Mouse (Mus musculus) liver, embryonic 12.5 days (tissue): ENCODE measurements around the gene Pkmyt1. TPM values are rescaled to one million over a fixed set of nuclear protein-coding genes. Genes with fewer than 3 reads are reported as not detected.
"Not testable (repeated sequence)": the region's sequence is repeated elsewhere in the genome, so short reads cannot be mapped to it uniquely, and the experiment has no call there.

Source experiments
- ATAC-seq: fragments of 200-750 bp; cut with Nextera tagmentation; 2 replicates; pipeline ENCODE4 v1.8.0; 2017; ENCODE audit warnings: moderate number of reproducible peaks, mild to moderate bottlenecking, moderate library complexity
- H3K27ac ChIP-seq: fragments of 300-500 bp; sonication (generic); 2 replicates; pipeline ENCODE4 v1.5.1; 2016; ENCODE audit warnings: mild to moderate bottlenecking
- H3K27me3 ChIP-seq: fragments of 300-500 bp; sonication (generic); replicated peaks from 2 replicates; pipeline ENCODE4 v1.6.1; 2016; ENCODE audit warnings: mild to moderate bottlenecking, moderate library complexity
- H3K36me3 ChIP-seq: fragments of 300-500 bp; sonication (generic); 2 replicates; pipeline ENCODE4 v1.6.1; 2016; ENCODE audit warnings: mild to moderate bottlenecking, moderate library complexity
- H3K4me1 ChIP-seq: fragments of 300-500 bp; sonication (generic); 2 replicates; pipeline ENCODE4 v1.6.1; 2016
- H3K4me2 ChIP-seq: fragments of 300-500 bp; sonication (generic); 2 replicates; pipeline ENCODE4 v1.6.1; 2016; ENCODE audit warnings: mild to moderate bottlenecking, moderate library complexity
- H3K4me3 ChIP-seq: fragments of 300-500 bp; sonication (generic); 2 replicates; pipeline ENCODE4 v1.5.1; 2016; ENCODE audit warnings: mild to moderate bottlenecking, moderate library complexity
- H3K9ac ChIP-seq: fragments of 300-500 bp; sonication (generic); 2 replicates; pipeline ENCODE4 v1.6.1; 2016; ENCODE audit warnings: mild to moderate bottlenecking, moderate library complexity
- H3K9me3 ChIP-seq: fragments of 300-500 bp; sonication (generic); replicated peaks from 2 replicates; pipeline ENCODE4 v1.6.1; 2016; ENCODE audit warnings: mild to moderate bottlenecking, moderate library complexity
- WGBS: fragments of 180-500 bp; shearing (Covaris S2); methylation state at CpG from one replicate; pipeline ENCODE4 v1.1.7; 2016; ENCODE audit not compliant: insufficient replicate concordance; 5-methylcytosine and 5-hydroxymethylcytosine counted together
- polyA plus RNA-seq: library from polyadenylated mRNA; unstranded; fragments of >200 nt; fragmentation: Nextera tagmentation; extraction: Ambion mirVana; gene quantifications from 2 replicates; pipeline ENCODE4 v1.2.1, GENCODE M21; 2016

Pkmyt1 gene
- polyA plus RNA-seq, 1 experiment from 2014 or later: 42.1 TPM

DNA sequence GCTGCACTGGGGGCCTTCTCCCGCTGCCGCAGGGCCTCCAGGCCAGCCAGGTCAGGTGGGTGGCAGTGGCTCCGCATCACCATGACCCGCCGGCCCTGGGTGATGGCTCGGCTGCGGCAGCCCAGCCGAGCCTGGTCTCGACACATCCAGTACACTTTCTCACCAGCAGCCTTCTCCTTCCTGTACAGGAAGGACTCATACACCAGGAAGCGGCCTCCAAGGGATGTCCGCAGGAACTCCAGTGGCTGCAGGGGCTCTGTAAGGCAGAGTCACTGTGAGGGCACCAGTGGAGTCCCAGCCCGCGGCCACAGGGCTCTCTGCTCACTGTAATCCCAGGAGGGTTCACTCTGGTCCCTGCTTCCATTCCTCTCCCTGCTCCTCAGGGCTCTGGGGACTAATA lies 29.6 kb downstream of the Pkmyt1 start:
- Histone ChIP-seq H3K9me3 (no peaks in the 10 kb centered on the region), H3K27ac (no peak overlapping the region), H3K4me1 (no peaks in the 10 kb centered on the region), H3K4me2 (no peak overlapping the region), H3K36me3 (peaks cover 67% of the 10 kb centered on the region), H3K9ac (no peak overlapping the region), H3K4me3 (no peak overlapping the region), H3K27me3 (no peaks in the 10 kb centered on the region)
- no peak; the same call in 1 of the 2 replicates for ATAC-seq
- WGBS: 63% methylated on average over 13 of the region's 13 CpGs

DNA sequence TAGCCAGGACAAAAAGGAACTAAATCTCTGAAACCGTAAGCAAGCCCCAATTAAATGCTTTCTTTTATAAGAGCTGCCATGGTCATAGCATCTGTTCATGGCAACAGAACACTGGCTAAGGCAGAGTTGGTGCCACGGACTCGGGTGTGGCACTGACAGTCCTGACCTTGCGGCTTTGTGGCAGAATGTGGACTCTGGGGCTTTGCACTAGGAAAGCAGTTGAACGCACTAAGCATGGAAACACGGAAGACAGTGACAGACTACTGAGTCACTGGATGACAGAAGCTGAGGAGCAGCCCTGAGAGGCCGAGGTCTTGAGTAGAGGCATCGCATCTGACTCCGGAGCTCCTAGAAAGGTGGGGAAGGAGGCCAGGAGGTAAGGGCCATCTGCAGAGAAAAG lies 31.4 kb downstream of the Pkmyt1 start:
- Histone ChIP-seq H3K27me3 (no peaks in the 10 kb centered on the region), H3K4me2 (no peak overlapping the region), H3K4me3 (no peak overlapping the region), H3K9ac (no peak overlapping the region), H3K36me3 (peaks cover 67% of the 10 kb centered on the region), H3K4me1 (no peaks in the 10 kb centered on the region), H3K9me3 (no peaks in the 10 kb centered on the region), H3K27ac (no peak overlapping the region)
- no peak for ATAC-seq
- WGBS: 79% methylated on average over 9 of the region's 9 CpGs

DNA sequence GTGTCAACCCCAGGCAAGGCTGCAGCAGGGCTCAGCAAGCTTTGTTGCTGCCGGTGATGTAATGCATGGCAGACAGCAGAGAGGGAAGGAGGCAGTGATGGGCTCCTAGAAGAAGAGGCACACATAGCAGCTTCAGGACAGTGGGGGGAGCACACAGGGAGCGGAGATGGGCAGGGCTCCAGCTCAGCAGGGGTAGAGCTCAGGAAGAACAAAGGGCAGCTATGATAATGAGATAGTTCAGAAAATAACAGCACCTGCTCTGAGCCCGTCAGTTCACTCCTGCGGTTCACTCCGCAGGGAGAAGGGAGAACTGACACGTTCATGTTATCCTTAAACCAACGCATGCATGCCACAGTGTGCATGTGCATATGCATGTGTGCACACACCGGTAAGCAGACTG lies 32.7 kb downstream of the Pkmyt1 start:
- Histone ChIP-seq H3K27me3 (no peaks in the 10 kb centered on the region), H3K9ac (no peak overlapping the region), H3K4me1 (peaks cover 7% of the 10 kb centered on the region), H3K9me3 (no peaks in the 10 kb centered on the region), H3K4me2 (no peak overlapping the region), H3K36me3 (peaks cover 57% of the 10 kb centered on the region), H3K27ac (no peak overlapping the region), H3K4me3 (no peak overlapping the region)
- ATAC-seq: no peak
- 78% methylated on average over 8 of the region's 8 CpGs for WGBS

DNA sequence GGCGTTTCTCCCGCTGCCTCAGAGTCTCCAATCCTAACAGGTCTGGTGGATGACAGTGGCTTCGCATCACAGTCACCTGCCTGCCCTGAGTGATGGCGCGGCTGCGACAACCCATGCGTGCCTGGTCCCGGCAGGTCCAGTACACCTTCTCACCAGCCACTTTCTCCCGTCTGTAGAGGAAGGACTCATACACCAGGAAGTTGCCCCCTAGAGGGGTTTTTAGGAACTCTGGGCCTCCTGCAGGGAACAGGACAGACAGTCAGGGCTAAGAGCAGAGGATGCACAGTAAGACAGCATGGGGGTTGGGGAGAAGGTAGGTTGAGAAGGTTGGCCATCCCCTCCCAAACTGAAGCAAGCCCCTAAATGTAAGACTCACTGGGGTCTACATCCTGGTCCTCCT lies 34.1 kb downstream of the Pkmyt1 start:
- Histone ChIP-seq H3K27me3 (no peaks in the 10 kb centered on the region), H3K9ac (no peak overlapping the region), H3K4me2 (no peak overlapping the region), H3K36me3 (peaks cover 57% of the 10 kb centered on the region), H3K4me3 (no peak overlapping the region), H3K9me3 (no peaks in the 10 kb centered on the region), H3K4me1 (peaks cover 7% of the 10 kb centered on the region), H3K27ac (no peak overlapping the region)
- 85% methylated on average over 9 of the region's 9 CpGs for WGBS
- ATAC-seq: no peak

DNA sequence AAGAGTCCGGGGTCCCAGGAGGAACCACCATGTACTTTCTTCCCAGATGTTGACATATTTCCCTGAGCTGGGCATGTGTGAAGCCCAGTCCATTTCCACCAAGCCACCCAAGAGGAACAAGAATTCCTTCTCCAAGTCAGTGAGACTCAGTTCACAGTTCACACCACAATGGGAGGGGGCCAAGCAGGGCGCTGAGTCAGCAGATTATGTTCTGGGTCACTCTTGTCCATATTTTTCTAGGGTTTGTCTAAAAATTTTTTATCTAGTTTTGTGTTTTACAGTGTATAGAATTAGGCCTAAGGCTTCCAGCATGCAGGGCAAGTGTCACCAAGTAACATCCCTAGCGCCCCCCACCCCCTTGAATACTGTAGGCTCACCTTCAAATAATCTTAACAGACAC lies 35.0 kb downstream of the Pkmyt1 start:
- Histone ChIP-seq H3K4me3 (no peak overlapping the region), H3K9ac (no peak overlapping the region), H3K27me3 (no peaks in the 10 kb centered on the region), H3K9me3 (no peaks in the 10 kb centered on the region), H3K36me3 (peaks cover 50% of the 10 kb centered on the region), H3K27ac (no peak overlapping the region), H3K4me1 (peaks cover 7% of the 10 kb centered on the region), H3K4me2 (no peak overlapping the region)
- WGBS: 81% methylated on average over 3 of the region's 3 CpGs
- ATAC-seq: no peak

DNA sequence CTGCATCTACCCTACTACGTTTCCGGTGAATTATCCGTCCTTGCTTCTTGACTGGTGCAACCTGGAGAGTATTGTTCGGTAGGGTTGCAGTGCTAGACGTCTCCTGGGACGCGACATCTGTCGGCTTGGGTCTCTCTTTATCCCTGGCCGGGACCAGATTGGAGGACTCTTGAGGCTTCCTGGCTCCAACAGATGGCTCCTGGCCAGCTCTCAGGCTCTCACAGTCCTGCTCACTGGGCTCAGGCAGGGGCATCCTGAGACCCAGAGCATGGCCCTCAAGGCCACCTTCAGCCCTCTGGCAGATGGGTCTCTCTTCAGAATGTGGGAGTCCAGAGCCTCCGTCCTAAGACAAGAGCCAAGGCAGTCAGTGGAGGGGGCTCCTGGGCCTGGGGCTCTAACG lies 36.8 kb downstream of the Pkmyt1 start:
- WGBS: 82% methylated on average over 11 of the region's 11 CpGs
- Histone ChIP-seq H3K27ac (no peak overlapping the region), H3K9ac (no peak overlapping the region), H3K36me3 (peaks cover 33% of the 10 kb centered on the region), H3K4me2 (no peak overlapping the region), H3K27me3 (no peaks in the 10 kb centered on the region), H3K9me3 (no peaks in the 10 kb centered on the region), H3K4me3 (no peak overlapping the region), H3K4me1 (peaks cover 7% of the 10 kb centered on the region)
- no peak for ATAC-seq

DNA sequence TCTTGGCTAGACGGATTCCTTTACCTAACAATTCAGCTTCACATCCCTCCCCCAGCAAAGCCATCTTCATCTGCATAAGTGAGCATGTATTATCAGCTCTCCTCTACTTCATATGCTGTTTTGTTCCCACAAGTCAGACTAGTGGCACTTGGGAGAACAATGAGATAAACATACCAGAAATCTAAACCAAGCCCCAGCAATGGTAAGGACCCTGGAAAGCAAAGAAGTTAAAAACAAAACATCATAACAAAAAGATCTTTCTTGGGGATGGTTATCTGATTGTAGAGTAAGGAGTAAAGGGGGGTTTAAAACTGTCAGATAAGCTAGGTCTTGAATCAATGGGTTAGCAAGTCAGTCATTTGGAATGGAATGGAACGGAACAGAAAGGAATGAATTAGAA lies 44.4 kb downstream of the Pkmyt1 start:
- no peaks in the 10 kb centered on the region for H3K9me3 ChIP-seq
- WGBS: 13% methylated on average over 2 of the region's 2 CpGs

DNA sequence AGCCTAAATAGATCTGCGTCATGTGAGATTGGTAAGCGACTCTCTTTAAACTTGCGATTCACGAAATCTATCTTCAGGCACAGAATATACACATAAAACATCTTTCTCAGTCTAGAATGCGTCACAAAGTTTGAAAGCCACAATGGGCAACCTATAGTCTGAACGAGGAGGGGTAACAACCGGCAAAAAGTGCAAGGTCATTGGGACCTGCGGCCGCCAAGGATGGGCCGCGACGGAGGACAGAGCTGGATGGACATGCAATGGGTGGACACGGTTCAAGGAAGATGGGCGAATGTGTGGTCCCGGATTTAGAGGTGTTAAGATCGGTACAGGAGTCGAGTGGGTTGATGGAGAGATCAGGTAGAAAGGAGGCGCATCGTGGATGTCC lies 44.8 kb downstream of the Pkmyt1 start:
- peak; percentile 23 for ATAC-seq
- peak overlapping the region; percentile 89 for H3K4me2 ChIP-seq
- H3K27me3 ChIP-seq: no peaks in the 10 kb centered on the region
- H3K4me3 ChIP-seq: peak overlapping the region; percentile 84
- peaks cover 21% of the 10 kb centered on the region for H3K4me1 ChIP-seq
- no peaks in the 10 kb centered on the region for H3K9me3 ChIP-seq
- H3K9ac ChIP-seq: peak overlapping the region; percentile 92
- H3K36me3 ChIP-seq: no peaks in the 10 kb centered on the region; the same call in 1 of the 2 replicates
- 2% methylated on average over 19 of the region's 19 CpGs for WGBS
- peak overlapping the region; percentile 81 for H3K27ac ChIP-seq

More for the DNA sequence above, 44.4 kb downstream of the Pkmyt1 start:
- peak overlapping the region; percentile 89 for H3K4me2 ChIP-seq
- no peak for ATAC-seq
- peaks cover 21% of the 10 kb centered on the region for H3K4me1 ChIP-seq
- H3K36me3 ChIP-seq: no peaks in the 10 kb centered on the region; the same call in 1 of the 2 replicates
- peak overlapping the region; percentile 92 for H3K9ac ChIP-seq
- no peaks in the 10 kb centered on the region for H3K27me3 ChIP-seq
- H3K4me3 ChIP-seq: peak overlapping the region; percentile 84
- no peak overlapping the region for H3K27ac ChIP-seq

DNA sequence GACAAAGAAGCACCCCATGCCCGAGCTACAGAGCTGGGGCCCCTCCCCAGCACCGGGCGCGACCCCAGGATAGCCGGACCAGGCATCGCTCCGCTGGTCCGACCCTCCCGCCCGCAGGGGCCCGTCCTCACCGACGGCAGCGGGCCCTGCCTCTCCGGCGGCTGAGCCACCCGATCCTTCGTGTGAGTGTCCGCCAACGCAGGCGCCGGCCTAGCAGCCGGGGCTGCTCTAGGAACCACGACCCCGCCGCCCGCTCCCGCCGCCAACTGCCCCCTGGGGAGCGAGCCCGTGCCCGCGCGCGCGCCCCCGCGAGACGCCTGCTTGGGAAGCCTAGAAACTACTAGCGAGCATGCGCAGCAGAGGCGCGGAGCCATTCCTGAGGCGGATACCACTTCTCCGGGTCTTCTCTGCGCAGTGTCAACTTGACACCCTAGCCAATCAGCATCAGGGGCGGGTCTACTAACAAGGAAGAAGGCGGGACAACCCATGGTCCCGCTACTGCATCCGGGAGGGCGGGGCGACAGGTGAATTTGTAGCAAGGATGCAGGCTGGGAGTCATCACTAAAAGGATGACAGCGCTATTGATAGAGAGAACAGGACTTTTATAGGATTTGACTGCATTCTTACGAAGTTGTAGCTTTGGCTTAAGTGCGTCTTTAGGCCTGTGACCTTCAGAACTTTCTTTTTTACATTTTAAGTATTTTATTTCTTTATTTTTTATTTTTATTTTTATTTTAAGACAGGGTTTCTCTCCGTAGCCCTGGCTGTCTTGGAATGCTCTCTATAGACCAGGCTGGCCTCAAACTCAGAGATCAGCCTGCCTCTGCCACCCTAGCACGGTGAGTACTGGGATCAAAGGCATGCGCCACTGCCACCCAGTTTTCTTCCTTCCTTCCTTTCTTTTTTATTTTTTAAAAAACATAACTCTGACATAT lies 45.4 kb downstream of the Pkmyt1 start, which contains the start of gene Flywch1:
Flywch1 (minus strand) TSS at position 319 of the 935 bp plus-strand sequence.
- Histone ChIP-seq H3K27me3 (no peaks in the 10 kb centered on the region), H3K9ac (peak within 1 kb of the TSS; percentile 92), H3K36me3 (no peaks in the 10 kb centered on the region; the same call in 1 of the 2 replicates), H3K4me2 (peak within 1 kb of the TSS; percentile 89), H3K4me3 (peak within 1 kb of the TSS; percentile 84), H3K27ac (peak within 1 kb of the TSS; percentile 81), H3K4me1 (peaks cover 21% of the 10 kb centered on the region), H3K9me3 (no peaks in the 10 kb centered on the region)
- peak; percentile 97 for ATAC-seq
- WGBS: 3% methylated on average over 58 of the region's 58 CpGs

DNA sequence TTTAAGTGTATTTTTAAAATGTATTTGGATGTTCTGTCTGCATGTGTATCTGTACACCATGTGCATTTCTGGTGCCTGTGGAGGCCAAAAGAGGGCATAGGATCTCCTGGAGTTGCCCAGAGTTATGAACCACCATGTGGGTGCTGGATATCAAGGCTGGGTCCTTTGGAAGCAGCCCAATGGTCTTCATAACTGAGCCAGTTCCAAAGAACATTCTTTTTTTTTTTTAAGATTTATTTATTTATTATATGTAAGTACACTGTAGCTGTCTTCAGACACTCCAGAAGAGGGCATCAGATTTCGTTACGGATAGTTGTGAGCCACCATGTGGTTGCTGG lies 46.1 kb downstream of the Pkmyt1 start:
- Histone ChIP-seq H3K4me1 (peaks cover 21% of the 10 kb centered on the region), H3K4me2 (peak overlapping the region; percentile 89; the same call in 1 of the 2 replicates)
- H3K36me3 ChIP-seq, H3K4me3 ChIP-seq, H3K27ac ChIP-seq, ATAC-seq, H3K9me3 ChIP-seq, H3K9ac ChIP-seq, H3K27me3 ChIP-seq: not testable (repeated sequence)
- WGBS: 74% methylated on average over 2 of the region's 2 CpGs

DNA sequence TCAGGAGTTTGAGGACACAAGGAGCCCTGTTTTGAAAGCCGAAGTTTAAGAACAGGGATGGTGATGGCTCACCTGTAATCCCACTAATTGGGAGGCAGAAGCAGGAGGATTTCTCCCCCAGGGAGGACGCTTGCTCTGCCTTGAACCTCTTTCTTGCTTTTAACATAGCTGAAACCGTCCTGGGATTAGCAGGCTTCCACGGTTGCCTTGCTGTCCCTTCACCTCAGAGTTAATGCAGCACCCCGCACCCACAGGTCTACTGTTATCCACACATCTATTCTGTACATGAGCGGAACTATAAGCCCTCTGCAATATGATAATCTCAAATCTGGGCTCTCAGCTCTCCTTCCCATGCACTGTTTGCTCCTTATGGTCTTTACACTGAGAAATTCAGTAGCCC lies 47.5 kb downstream of the Pkmyt1 start:
- ATAC-seq: no peak
- 52% methylated on average over 6 of the region's 6 CpGs for WGBS
- Histone ChIP-seq H3K4me1 (peaks cover 21% of the 10 kb centered on the region), H3K27ac (no peak overlapping the region), H3K27me3 (no peaks in the 10 kb centered on the region), H3K9ac (no peak overlapping the region), H3K9me3 (no peaks in the 10 kb centered on the region), H3K4me3 (no peak overlapping the region), H3K36me3 (no peaks in the 10 kb centered on the region; the same call in 1 of the 2 replicates), H3K4me2 (no peak overlapping the region)

DNA sequence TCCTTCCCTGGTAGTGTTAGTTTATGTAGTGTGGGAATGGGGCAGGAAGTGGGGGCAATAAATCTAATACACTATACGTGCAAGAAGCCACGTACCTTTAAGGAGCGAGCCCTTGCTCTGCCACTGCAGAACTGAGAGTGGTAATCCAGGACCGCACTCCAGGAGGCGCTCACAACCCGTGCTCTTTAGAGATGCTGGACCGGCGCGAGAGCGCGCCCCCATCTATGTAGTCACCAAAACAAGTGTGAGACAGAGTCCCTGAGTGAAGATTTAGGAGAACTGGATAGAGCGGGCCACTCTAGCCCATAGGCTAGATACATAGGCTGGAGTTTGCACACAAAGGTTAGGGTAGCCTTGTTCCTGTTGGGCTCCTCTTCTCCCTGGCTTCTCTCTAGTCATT lies 48.0 kb downstream of the Pkmyt1 start:
- Histone ChIP-seq H3K9me3 (no peaks in the 10 kb centered on the region), H3K36me3 (no peaks in the 10 kb centered on the region), H3K4me1 (peaks cover 21% of the 10 kb centered on the region), H3K4me2 (peak overlapping the region; percentile 8), H3K9ac (no peak overlapping the region), H3K27ac (no peak overlapping the region), H3K27me3 (no peaks in the 10 kb centered on the region), H3K4me3 (no peak overlapping the region)
- WGBS: 5% methylated on average over 12 of the region's 12 CpGs
- ATAC-seq: peak; percentile 26; the same call in 1 of the 2 replicates
